Mouse (Mus musculus) bone marrow macrophage, adult 2 months (primary cell): ENCODE measurements at regions not wholly inside any gene's neighbourhood (a gene's known extent, or its start where the extent isn't known, plus 50 kb on each side); places are given as distances from the start of the nearest gene placed in this dataset.

Experiments used
- CTCF ChIP-seq: IDR thresholded peaks from 2 replicates; pipeline ENCODE4 v1.5.1; 2012; ENCODE audit warnings: low read depth, mild to moderate bottlenecking, low read length, moderate library complexity
- POLR2A ChIP-seq: IDR thresholded peaks from 2 replicates; pipeline ENCODE4 v1.6.1; 2012; ENCODE audit warnings: mild to moderate bottlenecking, low read depth, low read length, borderline replicate concordance

- TF ChIP-seq CTCF (no peak), POLR2A (no peak)
These were observed 89.7 kb upstream of the Tbx3 start for GRCm38 (mm10) chr5:119580798-119581197.
